Mouse (Mus musculus) fibroblast of lung, adult 2 months (primary cell): ENCODE data around the gene Dhdh.
A peak's percentile ranks its signal among the peaks of the same experiment; 100 is the strongest.
"Not testable (repeated sequence)": the region's sequence is repeated elsewhere in the genome, so short reads cannot be mapped to it uniquely, and the experiment has no call there.

Source experiments
- DNase-seq: peaks from one replicate; pipeline ENCODE4 v3.0.0-alpha.2; 2011; ENCODE audit warnings: low read depth

Dhdh gene

DNA sequence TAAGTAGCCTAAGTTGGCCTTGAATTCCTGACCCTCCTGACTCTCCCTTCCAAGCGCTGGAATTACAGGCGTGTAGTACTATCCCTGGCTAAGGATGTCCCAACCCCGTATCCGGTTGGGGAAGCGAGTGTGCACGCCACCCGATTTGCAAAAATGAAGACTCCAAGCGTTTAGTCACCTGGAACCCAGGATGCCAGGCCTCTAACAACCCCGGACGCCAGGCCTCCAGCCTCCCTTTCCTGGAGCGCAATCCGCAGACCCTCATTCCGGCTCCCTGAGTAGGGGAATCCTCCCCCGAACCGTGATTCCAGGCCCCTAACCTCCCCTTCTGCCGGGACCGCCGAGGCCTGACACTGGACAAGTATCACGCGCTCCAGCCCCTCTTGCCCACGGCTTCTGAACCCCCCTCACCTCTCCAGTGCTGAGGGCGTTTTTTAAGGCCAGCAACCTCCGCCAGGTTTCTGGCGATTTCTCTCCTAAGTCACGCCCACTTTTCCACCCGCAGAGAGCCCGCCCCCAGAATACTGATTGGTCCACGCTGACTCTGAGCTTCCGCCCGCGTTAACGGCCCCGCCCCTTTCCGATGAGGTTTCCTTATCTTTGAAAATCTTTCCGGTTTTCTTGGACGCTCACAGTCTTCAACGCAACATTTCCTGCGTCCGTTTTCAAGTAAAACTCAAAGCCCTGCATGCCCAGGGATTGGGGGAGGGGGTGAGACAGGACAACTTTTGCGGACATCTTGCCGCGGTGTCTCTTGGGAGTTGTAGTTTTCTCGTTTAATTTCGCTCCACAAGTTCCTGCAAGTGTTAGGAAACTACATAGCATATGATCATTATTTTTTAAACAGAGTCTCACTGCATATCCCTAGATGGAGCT is 21.5 kb upstream of the Dhdh start, which contains the start of gene Nucb1:
TSS of gene Nucb1 (minus strand) at position 495 of the 876 bp plus-strand sequence.
- DNase-seq = peak; percentile 87

GRCm38 (mm10) chr7:45509181-45509882 is 20.7 kb upstream of the Dhdh start:
- DNase-seq = no peak

- no peak for DNase-seq
Observed at GRCm38 (mm10) chr7:45508561-45508960, 20.0 kb upstream of the Dhdh start.

GRCm38 (mm10) chr7:45507583-45507982 is 19.0 kb upstream of the Dhdh start:
- no peak for DNase-seq

- no peak for DNase-seq
Observed at GRCm38 (mm10) chr7:45498427-45498826, 9.8 kb upstream of the Dhdh start.

DNA sequence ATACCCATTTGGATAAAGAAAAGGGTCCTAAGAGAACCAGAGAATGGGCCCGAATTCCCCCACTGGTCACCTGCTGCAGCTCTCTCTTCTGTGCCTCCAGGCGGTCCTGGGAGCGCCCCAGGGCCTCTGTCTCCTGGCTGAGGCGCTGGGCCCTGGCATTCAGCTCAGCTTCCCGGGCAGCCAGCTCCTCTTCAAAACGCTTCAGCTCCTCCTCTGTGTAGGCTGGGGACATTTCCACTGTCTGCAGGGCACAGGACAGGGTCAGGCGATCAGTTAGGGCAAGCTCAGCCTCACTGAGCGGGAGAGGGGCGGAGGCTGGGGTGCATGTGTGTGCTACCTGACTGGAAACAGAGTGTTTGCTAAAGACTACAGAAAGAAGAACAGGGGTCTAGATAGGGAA is 5.9 kb upstream of the Dhdh start:
- no peak for DNase-seq

- DNase-seq = no peak
Observed at GRCm38 (mm10) chr7:45492951-45493350, 4.3 kb upstream of the Dhdh start.

DNA sequence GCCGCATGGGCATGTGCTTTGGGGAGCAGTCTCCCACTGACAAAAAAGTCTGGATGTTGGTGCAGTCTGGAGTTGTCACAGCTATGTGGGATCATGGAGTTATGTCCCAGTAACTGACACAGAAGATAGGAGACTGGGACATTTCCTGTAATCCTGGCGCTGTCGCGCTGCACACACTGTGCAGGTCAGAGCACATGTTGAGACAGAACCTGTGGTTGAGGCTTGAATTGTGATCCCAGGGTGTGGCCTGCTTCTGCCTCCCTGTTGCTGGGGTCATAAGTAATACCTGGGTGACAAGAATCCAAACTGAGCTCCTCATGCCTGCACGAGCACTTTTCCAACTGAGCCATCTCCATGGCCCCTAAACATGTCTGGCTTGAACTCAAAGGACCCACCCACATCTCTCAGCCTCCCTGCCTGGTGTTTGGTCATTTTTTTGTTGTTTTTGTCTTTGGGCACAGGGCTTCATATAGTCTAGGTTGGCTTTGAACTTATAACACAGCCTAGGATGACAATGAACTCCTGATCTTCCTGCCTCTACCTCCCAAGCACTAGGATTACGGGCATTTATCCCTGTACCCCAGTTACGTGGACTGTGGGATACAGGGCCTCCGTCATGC is 3.7 kb upstream of the Dhdh start:
- no peak for DNase-seq

- DNase-seq = no peak
Observed at GRCm38 (mm10) chr7:45491264-45491663, 2.7 kb upstream of the Dhdh start.

GRCm38 (mm10) chr7:45490822-45491221 is 2.2 kb upstream of the Dhdh start:
- DNase-seq = no peak

GRCm38 (mm10) chr7:45489578-45489977 is 973 bp upstream of the Dhdh start:
- no peak for DNase-seq

- no peak for DNase-seq
Observed at GRCm38 (mm10) chr7:45487861-45488292, 728 bp downstream of the Dhdh start.

GRCm38 (mm10) chr7:45486761-45487415 is 1.7 kb downstream of the Dhdh start, which contains the start of gene Gm45808:
Gene Gm45808 (minus strand): TSS chr7:45486811.
- no peak for DNase-seq

DNA sequence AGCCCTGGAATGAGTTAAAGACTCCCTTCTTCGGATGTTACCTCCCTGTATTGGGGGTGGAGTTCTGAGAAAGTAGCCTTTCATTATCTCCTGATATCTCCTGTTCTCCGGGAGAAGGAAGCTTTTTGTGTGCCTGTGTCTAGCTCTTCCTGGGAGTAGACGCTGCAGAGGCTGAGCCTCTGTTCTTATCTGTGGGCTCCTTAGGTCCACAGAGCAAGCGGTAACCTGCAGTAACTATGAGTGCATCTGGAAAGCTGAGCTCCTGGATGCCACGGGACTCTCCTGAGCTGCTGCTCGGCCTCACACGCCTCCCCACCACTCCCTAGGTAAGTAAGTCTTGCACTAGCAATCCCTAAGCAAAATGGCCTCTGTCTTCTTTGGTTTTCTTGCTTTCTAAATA is 2.4 kb downstream of the Dhdh start:
- no peak for DNase-seq

GRCm38 (mm10) chr7:45484985-45485384 is 3.6 kb downstream of the Dhdh start:
- not testable (repeated sequence) for DNase-seq

GRCm38 (mm10) chr7:45482166-45482565 is 6.4 kb downstream of the Dhdh start:
- DNase-seq = no peak

- no peak for DNase-seq
Observed at GRCm38 (mm10) chr7:45481374-45481927, 7.2 kb downstream of the Dhdh start, which contains the start of gene Tulp2. Gene Tulp2 (plus strand): TSS chr7:45481877.

DNA sequence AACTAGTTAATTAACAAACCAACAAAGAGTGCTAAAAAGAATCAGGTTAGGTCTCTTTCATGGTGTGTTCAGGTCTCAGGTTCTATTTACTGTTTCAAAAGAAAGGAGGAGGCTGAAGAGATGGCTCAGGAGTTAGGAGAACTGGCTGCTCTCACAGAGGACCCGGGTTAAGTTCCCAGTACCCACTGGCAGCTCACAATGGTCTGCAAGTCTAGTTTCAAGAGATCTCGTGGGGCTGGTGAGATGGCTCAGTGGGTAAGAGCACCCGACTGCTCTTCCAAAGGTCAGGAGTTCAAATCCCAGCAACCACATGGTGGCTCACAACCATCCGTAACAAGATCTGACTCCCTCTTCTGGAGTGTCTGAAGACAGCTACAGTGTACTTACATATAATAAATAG is 8.3 kb downstream of the Dhdh start:
- not testable (repeated sequence) for DNase-seq

DNA sequence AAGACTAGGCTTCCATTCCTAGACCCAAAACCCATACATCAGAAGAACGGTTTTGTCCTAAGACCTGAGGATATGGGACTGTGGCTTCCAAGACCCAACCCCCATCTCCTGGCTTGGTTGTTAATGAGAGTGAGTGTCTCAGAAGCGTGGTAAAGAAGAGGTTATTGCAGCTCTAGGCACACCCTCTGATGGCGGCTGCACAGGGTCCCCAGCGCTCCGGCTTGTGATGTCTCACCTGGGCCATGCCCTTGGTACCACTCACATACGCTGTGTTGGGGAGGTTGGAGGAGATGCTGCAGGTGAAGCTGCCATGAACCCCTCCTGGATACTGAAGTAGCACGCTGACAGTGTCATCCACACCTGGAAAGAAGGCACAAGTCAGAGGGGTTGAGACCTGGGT is 9.8 kb downstream of the Dhdh start:
- no peak for DNase-seq

GRCm38 (mm10) chr7:45477003-45477402 is 11.6 kb downstream of the Dhdh start:
- no peak for DNase-seq

DNA sequence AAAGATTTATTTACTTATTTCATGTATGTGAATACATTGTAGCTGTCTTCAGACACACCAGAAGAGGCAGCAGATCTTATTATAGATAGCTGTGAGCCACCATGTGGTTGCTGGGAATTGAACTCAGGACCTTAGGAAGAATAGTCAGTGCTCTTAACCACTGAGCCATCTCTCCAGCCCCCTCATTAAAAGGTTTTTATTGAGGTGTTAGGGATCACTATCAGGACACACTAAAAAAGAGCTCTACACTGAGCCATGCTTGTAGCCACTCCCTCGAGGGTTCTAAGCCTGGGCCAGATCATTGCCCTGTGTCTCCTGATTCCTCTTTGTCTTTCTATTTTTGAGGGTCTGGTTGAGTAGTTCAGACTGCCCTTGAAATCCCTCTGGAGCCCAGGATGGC is 12.2 kb downstream of the Dhdh start:
- DNase-seq = no peak
